Mouse (Mus musculus): ENCODE data around the gene Dnah8.

DNA sequence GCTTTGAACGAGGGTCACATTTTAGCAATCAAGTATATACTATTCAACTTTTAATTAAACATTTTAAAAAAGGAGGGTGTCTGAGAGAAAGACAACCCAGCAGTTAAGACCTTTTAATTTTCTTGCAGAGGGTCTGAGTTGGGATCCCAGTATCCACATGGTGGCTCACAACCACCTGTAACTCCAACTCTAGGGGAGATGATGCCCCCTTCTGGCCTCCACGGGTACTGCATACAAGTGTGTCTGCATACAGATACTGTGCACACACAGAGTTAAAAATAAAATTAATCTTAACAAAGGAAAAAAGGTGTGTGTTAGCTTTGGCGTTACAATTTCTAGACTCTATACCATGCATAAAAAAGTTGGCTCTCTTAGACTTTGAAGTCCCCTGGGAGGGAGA, 90.6 kb downstream of the Dnah8 start:
- TF ChIP-seq CTCF (IDR thresholded peaks at IDR 0.05; ENCODE audit: borderline replicate concordance, insufficient read depth, low read depth, low read length) (0 out of 2 replicates have a peak, but pooled peaks have one; percentile 16), POLR2A (IDR thresholded peaks at IDR 0.05; ENCODE audit: borderline replicate concordance, insufficient read depth, low read length) (no peak)
